Mouse (Mus musculus): ENCODE data around the gene Mkrn2. TPM values are rescaled to one million over a fixed set of nuclear protein-coding genes. Genes with fewer than 3 reads are reported as not detected.
"Not testable (repeated sequence)": the region's sequence is repeated elsewhere in the genome, so short reads cannot be mapped to it uniquely, and the experiment has no call there.

The Mkrn2 gene
- total RNA-seq, 1 experiment from 2014 or later = 19.6 TPM

DNA sequence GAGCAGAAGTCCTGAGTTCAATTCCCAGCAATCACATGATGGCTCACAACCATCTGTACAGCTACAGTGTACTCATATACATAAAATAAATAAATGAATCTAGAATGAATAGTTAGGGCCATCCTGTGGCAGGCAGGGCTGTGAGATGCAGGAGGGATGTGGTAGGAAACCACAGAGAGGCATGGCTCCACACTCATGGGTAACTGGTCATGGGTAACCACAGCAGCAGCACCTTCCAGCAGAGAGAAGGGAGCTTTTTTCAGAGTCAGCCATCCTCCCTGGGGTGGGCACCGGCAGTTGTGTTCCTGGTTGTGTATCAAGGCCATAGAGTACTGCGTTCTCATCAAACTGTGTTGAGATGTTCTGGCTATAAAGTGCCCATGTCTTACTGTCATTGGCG lies 7.2 kb upstream of the Mkrn2 start:
- peak; percentile 99 for ATAC-seq (replicated peaks in 1 of 2; ENCODE audit: insufficient read depth in 1 of 2, low FRiP score in 2 of 2, low TSS enrichment in 1 of 2, low read depth in 1 of 2, poor library complexity in 2 of 2, severe bottlenecking in 2 of 2)

DNA sequence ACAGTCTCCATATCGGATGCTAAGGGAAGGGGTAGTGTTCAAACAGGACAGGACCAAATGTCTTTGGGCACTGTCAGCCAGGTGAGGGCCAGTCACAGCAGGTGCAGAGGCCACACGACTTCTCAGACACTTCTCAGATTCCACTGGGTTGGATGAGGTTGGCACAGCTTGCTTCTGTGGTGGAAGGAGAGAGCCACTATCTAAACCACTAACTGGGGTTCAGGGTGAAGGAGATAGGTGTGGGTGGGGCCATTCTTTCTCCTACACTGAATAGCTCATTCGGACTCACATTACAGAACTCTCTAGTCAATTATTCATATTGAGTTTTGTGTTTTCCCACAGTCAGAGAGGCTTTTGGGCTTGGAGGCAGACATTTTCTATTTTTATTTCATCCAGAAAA lies 6.0 kb upstream of the Mkrn2 start:
- no peak for ATAC-seq (replicated peaks in 1 of 2; ENCODE audit: insufficient read depth in 1 of 2, low FRiP score in 2 of 2, low TSS enrichment in 1 of 2, low read depth in 1 of 2, poor library complexity in 2 of 2, severe bottlenecking in 2 of 2)

DNA sequence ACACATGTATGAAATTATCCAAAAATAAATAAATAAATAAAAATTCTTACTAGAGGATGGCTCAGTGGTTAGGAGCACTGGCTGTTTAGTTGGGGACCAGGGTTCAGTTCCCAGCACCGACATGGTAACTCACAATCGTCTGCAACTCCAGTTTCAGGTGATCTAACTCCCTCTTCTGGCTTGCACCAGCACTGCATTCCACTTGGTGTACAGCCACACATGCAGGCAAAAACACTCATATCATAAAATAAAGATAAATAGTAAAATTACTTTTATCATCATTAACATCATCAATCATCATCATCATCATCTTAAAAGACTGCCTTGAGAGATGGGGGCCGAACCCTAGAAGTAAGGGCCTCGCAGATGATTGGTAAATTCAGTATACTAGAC lies 384 bp upstream of the Mkrn2 start:
- ATAC-seq (replicated peaks in 1 of 2; ENCODE audit: insufficient read depth in 1 of 2, low FRiP score in 2 of 2, low TSS enrichment in 1 of 2, low read depth in 1 of 2, poor library complexity in 2 of 2, severe bottlenecking in 2 of 2) = no peak

DNA sequence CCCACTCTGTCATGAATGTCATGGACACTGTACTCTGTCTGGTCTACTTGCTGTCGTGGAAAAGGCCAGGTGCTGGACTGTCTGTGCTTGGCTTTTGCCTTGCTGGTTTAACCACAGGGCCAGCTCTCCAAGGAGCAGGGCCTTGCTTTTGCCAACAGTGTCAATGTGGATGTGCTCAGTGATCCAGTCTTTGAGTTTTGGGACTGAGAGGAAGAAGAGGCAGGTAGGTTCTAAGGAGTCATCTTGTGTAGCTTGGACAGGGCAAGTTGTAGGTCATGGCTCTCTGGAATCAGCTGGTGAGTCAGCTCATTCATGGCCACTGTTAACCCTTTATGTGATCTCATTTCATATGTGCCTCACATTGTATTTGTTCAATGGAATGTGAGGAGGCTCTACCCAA lies 4.8 kb downstream of the Mkrn2 start:
- ATAC-seq (replicated peaks in 1 of 2; ENCODE audit: insufficient read depth in 1 of 2, low FRiP score in 2 of 2, low TSS enrichment in 1 of 2, low read depth in 1 of 2, poor library complexity in 2 of 2, severe bottlenecking in 2 of 2) = no peak

DNA sequence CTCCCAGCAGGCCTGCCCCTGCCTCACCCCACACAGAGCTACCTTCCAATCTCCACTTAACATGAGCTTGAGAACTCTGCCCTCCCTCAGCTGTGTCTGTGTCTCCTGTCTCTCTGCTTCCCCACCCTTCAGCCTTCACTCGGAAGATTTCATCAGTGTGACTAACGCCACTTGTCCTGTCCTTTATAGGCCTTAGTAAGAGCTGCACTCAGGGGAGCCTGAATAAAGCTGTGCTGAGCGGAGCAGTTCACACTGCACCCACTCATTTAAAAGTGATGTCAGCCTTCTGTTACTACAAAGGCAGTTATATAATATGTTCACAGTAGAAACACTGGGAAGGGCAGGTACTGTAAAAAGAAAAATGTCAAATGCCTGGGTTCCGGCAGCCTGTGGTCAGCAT lies 5.7 kb downstream of the Mkrn2 start:
- ATAC-seq (replicated peaks in 1 of 2; ENCODE audit: insufficient read depth in 1 of 2, low FRiP score in 2 of 2, low TSS enrichment in 1 of 2, low read depth in 1 of 2, poor library complexity in 2 of 2, severe bottlenecking in 2 of 2) = no peak

DNA sequence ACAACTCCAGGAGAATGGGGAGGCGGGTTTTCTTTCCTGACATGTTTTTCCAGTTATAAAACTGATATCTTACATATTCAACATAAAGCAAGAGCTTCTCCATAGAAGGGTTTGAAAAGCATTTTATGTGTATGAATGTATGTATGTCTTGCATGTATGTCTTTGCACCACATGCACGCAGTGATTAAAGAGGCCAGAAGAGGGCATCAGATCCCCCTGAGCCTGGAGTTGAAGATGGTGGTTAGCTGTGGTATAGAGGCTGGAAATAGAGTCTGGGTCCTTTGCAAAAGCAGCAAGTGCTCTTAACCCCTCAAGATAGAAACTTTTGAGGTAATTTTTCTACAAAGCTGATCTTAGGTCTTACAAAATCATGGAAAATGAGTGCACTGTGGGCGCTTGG lies 7.4 kb downstream of the Mkrn2 start:
- peak; percentile 46 to 59; a peak in 3 of 4 replicates for ATAC-seq (replicated peaks in 1 of 2; ENCODE audit: insufficient read depth in 1 of 2, low FRiP score in 2 of 2, low TSS enrichment in 1 of 2, low read depth in 1 of 2, poor library complexity in 2 of 2, severe bottlenecking in 2 of 2)

DNA sequence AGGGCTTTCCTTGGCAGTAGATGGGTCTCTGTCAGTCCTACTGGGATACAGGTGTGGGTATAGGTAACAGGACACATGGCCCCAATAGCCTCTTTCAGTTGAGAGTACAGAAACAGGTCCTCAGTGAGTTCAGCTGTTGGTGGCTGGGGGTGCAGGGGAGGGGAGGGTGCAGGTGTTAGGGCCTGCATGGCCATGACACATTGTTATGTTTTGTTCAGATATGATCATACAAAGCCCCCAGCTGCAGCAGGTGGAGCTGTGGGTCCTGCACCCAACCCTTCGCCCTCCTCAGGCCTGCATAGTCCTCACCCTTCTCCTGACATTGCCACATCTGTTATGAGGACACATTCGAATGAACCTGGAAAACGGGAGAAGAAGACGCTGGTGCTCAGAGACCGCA lies 8.6 kb downstream of the Mkrn2 start:
- ATAC-seq (replicated peaks in 1 of 2; ENCODE audit: insufficient read depth in 1 of 2, low FRiP score in 2 of 2, low TSS enrichment in 1 of 2, low read depth in 1 of 2, poor library complexity in 2 of 2, severe bottlenecking in 2 of 2) = no peak

DNA sequence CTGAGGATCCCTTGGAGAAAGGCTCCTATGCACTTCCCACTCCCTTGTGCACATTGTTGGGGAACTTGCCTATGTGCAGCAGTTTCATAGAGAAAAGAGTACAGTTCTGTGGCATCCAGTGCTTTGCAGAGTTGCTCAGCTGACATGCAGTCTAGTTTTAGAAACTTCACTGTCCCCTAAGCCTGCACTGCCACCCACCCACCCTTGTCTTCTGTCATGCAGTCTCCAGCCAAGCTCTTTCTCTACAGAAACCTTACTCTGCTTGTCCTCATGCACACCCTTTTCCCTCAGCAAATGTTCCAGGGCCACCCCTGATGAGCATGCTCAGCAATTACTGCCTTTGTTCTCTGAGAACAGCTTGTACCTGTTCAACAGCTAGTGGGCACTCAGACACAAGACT lies 12.1 kb downstream of the Mkrn2 start:
- no peak for ATAC-seq (replicated peaks in 1 of 2; ENCODE audit: insufficient read depth in 1 of 2, low FRiP score in 2 of 2, low TSS enrichment in 1 of 2, low read depth in 1 of 2, poor library complexity in 2 of 2, severe bottlenecking in 2 of 2)

DNA sequence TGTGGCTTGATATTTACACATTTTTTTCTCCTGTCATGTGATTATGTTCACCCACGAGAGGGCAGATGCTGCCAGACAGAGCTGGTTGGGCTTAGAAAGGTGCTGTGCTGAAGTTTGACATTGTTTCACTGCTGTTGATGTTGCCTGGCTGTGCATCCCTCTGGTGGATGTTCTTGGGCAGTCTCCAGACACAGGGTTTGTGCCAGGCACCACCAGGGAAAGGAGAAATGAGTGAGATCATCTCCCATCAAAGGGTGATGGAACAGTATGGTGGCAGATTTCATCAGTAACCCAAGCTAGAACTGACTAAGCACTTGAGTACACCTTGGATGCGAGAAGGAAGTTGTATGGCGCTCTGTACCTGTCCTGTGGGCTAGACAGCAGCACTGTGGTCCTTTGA lies 14.3 kb downstream of the Mkrn2 start:
- no peak for ATAC-seq (replicated peaks in 1 of 2; ENCODE audit: insufficient read depth in 1 of 2, low FRiP score in 2 of 2, low TSS enrichment in 1 of 2, low read depth in 1 of 2, poor library complexity in 2 of 2, severe bottlenecking in 2 of 2)

DNA sequence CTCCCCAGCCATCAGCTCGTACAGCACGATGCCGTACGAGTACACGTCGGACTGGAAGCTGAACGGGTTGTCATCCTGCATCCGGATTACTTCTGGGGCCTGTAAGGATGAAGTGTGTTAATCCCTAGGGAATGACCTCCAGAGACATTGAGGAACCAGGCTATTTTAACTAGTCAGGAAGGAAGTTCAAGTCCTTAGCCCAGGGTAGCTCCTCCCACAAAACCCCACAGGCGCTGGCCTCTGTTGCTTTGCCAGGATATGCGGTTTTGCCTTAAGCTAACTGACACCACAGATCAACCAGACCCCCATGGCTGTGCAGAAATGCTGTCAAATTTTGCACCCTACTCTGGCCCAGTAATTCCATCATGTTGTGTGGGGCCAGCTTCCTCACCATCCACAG lies 18.1 kb downstream of the Mkrn2 start:
- peak; percentile 78 to 85 for ATAC-seq (replicated peaks in 1 of 2; ENCODE audit: insufficient read depth in 1 of 2, low FRiP score in 2 of 2, low TSS enrichment in 1 of 2, low read depth in 1 of 2, poor library complexity in 2 of 2, severe bottlenecking in 2 of 2)

DNA sequence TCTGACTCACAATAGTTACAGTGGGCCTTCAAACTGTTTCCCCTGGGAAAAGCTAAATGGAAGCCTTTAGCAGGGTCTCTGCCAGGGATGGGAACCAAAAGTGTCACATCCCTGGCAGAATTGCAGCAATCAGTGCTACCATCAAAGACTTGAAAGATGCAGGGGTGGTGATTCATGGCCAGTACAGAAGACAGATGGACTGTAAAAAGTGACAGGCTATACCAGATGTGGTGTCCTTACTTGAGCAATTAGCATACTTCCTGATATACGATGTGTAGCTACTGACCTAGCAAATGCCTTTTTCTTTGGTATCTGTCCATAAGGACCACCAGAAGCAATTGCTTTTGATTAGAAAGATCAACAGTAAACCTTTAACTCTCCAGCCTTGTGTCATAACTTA lies 19.2 kb downstream of the Mkrn2 start:
- no peak for ATAC-seq (replicated peaks in 1 of 2; ENCODE audit: insufficient read depth in 1 of 2, low FRiP score in 2 of 2, low TSS enrichment in 1 of 2, low read depth in 1 of 2, poor library complexity in 2 of 2, severe bottlenecking in 2 of 2)

DNA sequence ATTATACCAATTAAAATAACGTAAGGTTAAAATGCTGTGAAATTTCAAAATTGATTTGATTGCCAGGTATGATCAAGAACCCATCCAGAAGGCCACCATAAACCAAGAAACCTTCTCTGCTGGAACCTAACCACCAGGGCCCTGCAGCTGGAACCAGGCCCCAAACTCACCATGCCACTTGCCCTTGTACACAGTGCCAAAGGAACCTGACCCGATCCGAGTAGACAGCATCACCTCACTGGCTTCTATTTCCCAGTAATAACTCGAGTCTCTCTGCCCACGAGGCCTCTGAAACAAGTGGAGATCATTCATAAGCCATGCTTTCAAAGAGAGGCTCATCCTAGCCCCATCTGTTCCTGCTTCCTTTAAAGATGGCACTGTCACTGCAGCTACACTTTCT lies 24.4 kb downstream of the Mkrn2 start:
- ATAC-seq (replicated peaks in 1 of 2; ENCODE audit: insufficient read depth in 1 of 2, low FRiP score in 2 of 2, low TSS enrichment in 1 of 2, low read depth in 1 of 2, poor library complexity in 2 of 2, severe bottlenecking in 2 of 2) = no peak

DNA sequence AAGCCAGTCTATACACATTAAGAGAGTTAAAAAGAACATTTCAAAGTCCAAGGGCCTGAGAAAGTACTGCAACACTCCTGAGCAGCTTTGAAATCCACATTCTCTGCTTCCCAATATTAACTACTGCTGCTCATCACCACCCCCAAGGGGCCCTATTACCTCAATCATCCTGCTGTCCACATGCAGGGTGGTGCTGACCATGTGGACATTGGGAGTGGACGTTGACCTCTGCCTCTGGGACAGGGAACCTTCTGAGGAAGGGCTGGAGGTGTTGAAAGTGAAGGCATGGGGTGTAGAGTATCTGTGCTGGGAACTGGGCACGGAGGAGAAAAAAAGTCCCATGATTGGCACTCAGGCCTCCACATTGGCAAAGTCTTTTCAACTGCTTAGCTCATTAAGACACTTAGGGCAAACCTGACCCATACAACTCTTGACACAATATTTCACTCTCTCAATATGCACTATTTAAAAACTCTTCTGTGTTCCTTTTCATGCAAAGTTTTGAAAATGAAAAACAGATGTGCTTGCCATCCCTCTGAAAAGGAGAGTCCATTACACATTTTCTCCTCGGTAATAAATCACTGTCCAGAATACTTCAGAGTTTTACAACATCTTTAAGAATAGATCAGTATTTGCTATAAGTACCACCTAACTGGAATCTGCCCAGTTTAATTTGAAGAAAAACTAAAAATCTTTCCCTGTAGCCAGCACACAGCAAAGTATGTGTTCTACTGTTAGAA lies 29.5 kb downstream of the Mkrn2 start:
- no peak for ATAC-seq (replicated peaks in 1 of 2; ENCODE audit: insufficient read depth in 1 of 2, low FRiP score in 2 of 2, low TSS enrichment in 1 of 2, low read depth in 1 of 2, poor library complexity in 2 of 2, severe bottlenecking in 2 of 2)

DNA sequence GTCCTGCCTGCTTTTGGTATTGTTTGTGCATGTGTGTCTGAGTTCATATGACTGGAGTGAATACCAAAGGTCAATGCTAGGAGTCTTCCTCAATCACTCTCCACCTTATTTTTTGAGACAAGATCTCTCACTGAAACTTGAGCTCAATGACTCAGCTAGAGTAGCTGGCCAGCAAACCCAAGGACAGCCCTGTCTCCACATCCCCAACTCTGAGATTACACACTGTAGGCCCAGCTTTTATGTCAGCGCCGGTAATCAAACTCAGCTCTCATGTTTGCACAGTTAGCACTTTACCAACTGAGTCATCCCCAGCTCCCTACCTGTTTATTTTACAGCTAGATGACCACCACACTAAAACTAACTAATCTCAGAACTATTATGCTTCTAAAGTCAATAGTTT lies 32.3 kb downstream of the Mkrn2 start:
- ATAC-seq (replicated peaks in 1 of 2; ENCODE audit: insufficient read depth in 1 of 2, low FRiP score in 2 of 2, low TSS enrichment in 1 of 2, low read depth in 1 of 2, poor library complexity in 2 of 2, severe bottlenecking in 2 of 2) = no peak

DNA sequence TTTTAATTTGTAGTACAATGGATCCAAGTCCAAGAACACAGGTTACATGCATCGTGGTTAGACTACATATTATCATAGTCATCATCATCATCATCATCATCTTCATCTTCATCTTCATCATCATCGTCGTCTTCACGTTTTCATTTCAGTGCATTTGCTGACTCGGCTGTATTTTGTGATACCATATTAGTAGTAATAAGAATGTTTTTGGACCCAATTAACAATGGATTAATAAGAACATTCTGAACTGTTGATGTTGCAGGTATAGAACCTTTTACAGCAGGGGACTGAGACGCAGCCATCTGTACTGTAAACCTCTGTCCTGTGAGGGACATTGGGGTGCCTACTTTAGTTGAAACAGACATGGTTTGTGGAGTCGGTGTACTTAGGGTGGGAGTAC lies 36.5 kb downstream of the Mkrn2 start:
- not testable (repeated sequence) for ATAC-seq (replicated peaks in 1 of 2; ENCODE audit: insufficient read depth in 1 of 2, low FRiP score in 2 of 2, low TSS enrichment in 1 of 2, low read depth in 1 of 2, poor library complexity in 2 of 2, severe bottlenecking in 2 of 2)

DNA sequence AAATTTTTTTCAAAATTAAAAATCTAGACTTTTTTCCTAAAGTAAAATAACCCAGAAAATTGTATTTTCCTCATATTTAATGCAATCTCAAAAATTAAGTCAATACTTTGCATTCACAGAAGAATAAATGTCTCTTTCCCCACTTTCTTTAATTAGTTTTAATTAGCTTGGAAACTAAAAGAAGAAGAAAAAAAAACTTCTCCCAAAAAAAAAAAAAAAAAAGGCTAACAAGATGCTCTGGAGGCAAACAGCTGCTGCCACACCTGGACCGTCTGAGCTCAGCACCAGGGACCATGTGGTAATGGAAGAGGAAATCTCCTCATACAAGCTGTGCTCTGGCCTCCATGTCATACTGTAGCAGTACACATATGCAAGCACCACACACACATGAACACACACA lies 41.6 kb downstream of the Mkrn2 start:
- ATAC-seq (replicated peaks in 1 of 2; ENCODE audit: insufficient read depth in 1 of 2, low FRiP score in 2 of 2, low TSS enrichment in 1 of 2, low read depth in 1 of 2, poor library complexity in 2 of 2, severe bottlenecking in 2 of 2) = no peak

DNA sequence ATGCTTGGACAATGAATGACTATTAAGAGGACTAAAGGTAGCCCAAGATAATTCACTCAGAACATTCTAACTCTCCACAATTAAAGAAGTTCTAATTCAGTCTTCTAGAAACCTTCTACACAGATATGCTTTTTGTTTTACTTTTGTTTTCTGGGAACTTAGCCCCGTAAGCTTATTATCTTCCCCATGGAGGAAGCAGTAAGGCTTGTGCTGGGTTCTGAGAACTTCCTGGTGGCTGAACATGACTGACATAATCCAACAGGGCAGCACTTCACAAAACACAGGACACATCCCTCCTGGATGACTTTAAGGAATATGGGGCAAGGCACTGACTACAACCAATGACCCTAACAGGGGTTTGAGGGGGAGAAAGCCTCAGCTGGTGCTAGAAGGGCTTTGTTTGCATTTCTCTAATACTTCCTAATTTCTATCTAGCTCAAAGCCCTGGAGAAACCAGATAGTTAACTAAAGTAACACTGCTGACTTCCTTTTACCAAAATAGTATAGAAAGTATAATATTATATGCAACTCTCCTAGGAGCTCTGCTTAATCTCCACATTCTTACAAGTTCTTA lies 48.2 kb downstream of the Mkrn2 start:
- peak; percentile 47 to 49 for ATAC-seq (replicated peaks in 1 of 2; ENCODE audit: insufficient read depth in 1 of 2, low FRiP score in 2 of 2, low TSS enrichment in 1 of 2, low read depth in 1 of 2, poor library complexity in 2 of 2, severe bottlenecking in 2 of 2)

DNA sequence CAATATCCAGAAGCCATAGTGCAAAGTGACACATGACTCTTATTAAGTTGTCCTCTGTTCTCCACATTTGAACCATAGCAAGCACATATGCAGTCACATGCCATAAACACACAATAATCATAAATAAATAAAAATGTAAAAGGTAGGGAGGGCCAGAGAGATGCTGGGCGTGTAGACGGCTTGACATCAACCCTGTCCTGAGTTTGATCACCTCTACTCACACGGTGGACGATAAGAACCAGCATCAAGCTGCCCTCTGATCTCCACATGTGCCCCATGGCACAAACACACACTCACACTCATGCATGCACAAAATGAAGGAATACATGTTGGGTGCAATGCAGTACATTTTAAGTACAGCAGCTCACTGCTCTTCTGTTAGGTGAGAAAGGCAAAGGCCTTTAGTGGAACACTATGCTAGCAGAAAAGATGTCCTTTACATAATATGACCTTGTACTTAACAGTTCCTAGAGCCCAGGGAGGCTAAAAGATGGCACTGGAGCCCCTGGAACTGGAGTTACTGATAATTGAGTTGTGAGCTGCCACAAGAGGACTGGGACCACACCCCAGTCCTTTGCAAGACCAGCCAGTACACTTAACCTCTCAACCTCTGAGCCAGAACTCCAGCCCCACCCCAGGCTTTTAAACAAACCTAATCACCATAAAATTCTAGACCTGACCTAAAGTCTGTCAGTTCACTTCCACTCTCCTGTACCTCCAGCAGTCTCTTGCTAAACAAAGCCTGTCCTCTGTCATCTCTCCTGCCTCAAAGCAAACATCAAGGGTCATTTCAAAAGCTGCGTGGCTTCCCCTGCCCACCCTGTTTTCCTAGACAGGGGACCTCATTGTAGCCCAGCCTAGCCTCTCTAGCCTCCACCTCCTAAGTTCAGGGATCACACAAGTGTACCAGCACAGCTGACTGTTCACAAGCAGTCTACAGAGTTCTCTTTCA lies 49.0 kb downstream of the Mkrn2 start:
- ATAC-seq (replicated peaks in 1 of 2; ENCODE audit: insufficient read depth in 1 of 2, low FRiP score in 2 of 2, low TSS enrichment in 1 of 2, low read depth in 1 of 2, poor library complexity in 2 of 2, severe bottlenecking in 2 of 2) = peak in 1 of 2 experiments; percentile 30; a peak in 1 of 4 replicates
